Comparison of ENCODE assay signal across 8 mouse cellular contexts in genomic region chr2:157070365-157070764, GRCm38 (mm10). TPM values are rescaled to one million over a fixed set of nuclear protein-coding genes. Genes with fewer than 3 reads are reported as not detected.
DNase-seq lines count a peak whose midpoint lies in the region; ATAC-seq lines count a peak whose summit lies in the region.

No protein-coding gene starts in this region.

- no peaks in the 10 kb centered on the region for H3K9me3 ChIP-seq in hindbrain, embryonic 15.5 days
- no peaks in the 10 kb centered on the region for H3K9me3 ChIP-seq in liver, embryonic 15.5 days (replicated peaks)
- no peaks in the 10 kb centered on the region for H3K9me3 ChIP-seq in stomach, embryonic 14.5 days (ENCODE audit: control insufficient read depth, low read depth, low read length)

- H3K4me1 ChIP-seq in hindbrain, embryonic 15.5 days (replicated peaks) = peaks cover 95% of the 10 kb centered on the region
- H3K4me1 ChIP-seq in liver, embryonic 15.5 days (replicated peaks) = peaks cover 66% of the 10 kb centered on the region
- peaks cover 83% of the 10 kb centered on the region for H3K4me1 ChIP-seq in stomach, embryonic 14.5 days (ENCODE audit: control insufficient read depth, insufficient read depth, low read length)

- no peaks in the 10 kb centered on the region for H3K27me3 ChIP-seq in hindbrain, embryonic 15.5 days
- no peaks in the 10 kb centered on the region; the same call in 1 of the 2 replicates for H3K27me3 ChIP-seq in liver, embryonic 15.5 days
- no peaks in the 10 kb centered on the region for H3K27me3 ChIP-seq in stomach, embryonic 14.5 days (ENCODE audit: control insufficient read depth, insufficient read depth, low read length)

- 0 out of 2 replicates have a peak overlapping the region, but pooled peaks have one; percentile 2 for H3K4me2 ChIP-seq in hindbrain, embryonic 15.5 days
- H3K4me2 ChIP-seq in liver, embryonic 15.5 days = no peak overlapping the region
- H3K4me2 ChIP-seq in stomach, embryonic 14.5 days (replicated peaks; ENCODE audit: low read depth, low read length) = peak overlapping the region; percentile 13; the same call in 1 of the 2 replicates

- ATAC-seq in hindbrain, embryonic 15.5 days (ENCODE audit: low FRiP score, low read depth) = 0 out of 2 replicates have a peak, but pooled peaks have one; percentile 20
- ATAC-seq in liver, embryonic 15.5 days (ENCODE audit: insufficient read depth) = peak; percentile 27; the same call in 1 of the 2 replicates
- no peak; the same call in 1 of the 2 replicates for ATAC-seq in stomach, embryonic 14.5 days (ENCODE audit: insufficient number of reproducible peaks, insufficient read depth, low FRiP score, low read depth)
- no peak for ATAC-seq in megakaryocyte-erythroid progenitor cell, adult 5-6 weeks (replicated peaks; ENCODE audit: low FRiP score, low TSS enrichment, poor library complexity, severe bottlenecking)

- 0 out of 2 replicates have a peak overlapping the region, but pooled peaks have one; percentile 14 for H3K9ac ChIP-seq in hindbrain, embryonic 15.5 days
- no peak overlapping the region for H3K9ac ChIP-seq in liver, embryonic 15.5 days
- H3K9ac ChIP-seq in stomach, embryonic 14.5 days (replicated peaks; ENCODE audit: low read depth, low read length) = no peak overlapping the region

- H3K4me3 ChIP-seq in hindbrain, embryonic 15.5 days = no peak overlapping the region
- H3K4me3 ChIP-seq in liver, embryonic 15.5 days (replicated peaks) = no peak overlapping the region
- no peak overlapping the region for H3K4me3 ChIP-seq in stomach, embryonic 14.5 days (ENCODE audit: low read depth, low read length)

- WGBS in hindbrain, embryonic 15.5 days = 39% methylated on average over 9 of the region's 9 CpGs
- WGBS in liver, embryonic 15.5 days (ENCODE audit: insufficient replicate concordance) = 24% methylated on average over 9 of the region's 9 CpGs
- 32% methylated on average over 9 of the region's 9 CpGs for WGBS in stomach, embryonic 14.5 days

- peak; percentile 47 for DNase-seq in retina, postnatal 1 day
- no peak for DNase-seq in retina, embryonic 14.5 days (ENCODE audit: low spot score)
- peak; percentile 53 to 55 for DNase-seq in cerebellum, postnatal 36 days
- no peak for DNase-seq in right cerebral cortex, postnatal 25 days

- peak overlapping the region; percentile 71 for H3K27ac ChIP-seq in hindbrain, embryonic 15.5 days (replicated peaks)
- peak overlapping the region; percentile 51 for H3K27ac ChIP-seq in liver, embryonic 15.5 days (replicated peaks)
- H3K27ac ChIP-seq in stomach, embryonic 14.5 days (ENCODE audit: low read length) = peak overlapping the region; percentile 62

- H3K36me3 ChIP-seq in hindbrain, embryonic 15.5 days = 0 out of 2 replicates have a peak, but pooled peaks cover 4% of the 10 kb centered on the region
- no peaks in the 10 kb centered on the region for H3K36me3 ChIP-seq in liver, embryonic 15.5 days (replicated peaks)
- H3K36me3 ChIP-seq in stomach, embryonic 14.5 days (ENCODE audit: control insufficient read depth, insufficient read depth, low read length) = peaks cover 7% of the 10 kb centered on the region; the same call in 1 of the 2 replicates

RNA-seq across cellular contexts. Expression of gene Soga1, which starts 8.7 kb away (rescaled TPM):
- polyA plus RNA-seq in hindbrain, embryonic 15.5 days (2015; fragmentation: Nextera tagmentation; extraction: Ambion mirVana) = 5.2 and 6.3 TPM in 2 replicates
- polyA plus RNA-seq in liver, embryonic 15.5 days (2015; fragmentation: Nextera tagmentation; extraction: Ambion mirVana) = 1.4 and 1.7 TPM in 2 replicates
- 7.3 and 8.1 TPM in 2 replicates for polyA plus RNA-seq in stomach, embryonic 14.5 days (2014; fragmentation: Nextera tagmentation; extraction: Ambion mirVana)
- 11.0 and 11.7 TPM in 2 replicates for total RNA-seq in megakaryocyte-erythroid progenitor cell, adult 5-6 weeks (2014; fragmentation: Nextera tagmentation)
- total RNA-seq in megakaryocyte-erythroid progenitor cell, adult 5-6 weeks (2017) = 5.6 and 8.6 TPM in 2 replicates

RNA-seq across cellular contexts. Expression of gene Tldc2, which starts 16.5 kb away (rescaled TPM):
- not detected in 2 replicates for polyA plus RNA-seq in hindbrain, embryonic 15.5 days (2015; fragmentation: Nextera tagmentation; extraction: Ambion mirVana)
- not detected in 2 replicates for polyA plus RNA-seq in liver, embryonic 15.5 days (2015; fragmentation: Nextera tagmentation; extraction: Ambion mirVana)
- not detected in 2 replicates for polyA plus RNA-seq in stomach, embryonic 14.5 days (2014; fragmentation: Nextera tagmentation; extraction: Ambion mirVana)
- not detected in 2 replicates for total RNA-seq in megakaryocyte-erythroid progenitor cell, adult 5-6 weeks (2014; fragmentation: Nextera tagmentation)
- not detected in 2 replicates for total RNA-seq in megakaryocyte-erythroid progenitor cell, adult 5-6 weeks (2017)

Comparison
In these comparisons a context has a peak if more than half of its experiments do, and no peak if none do; other contexts are left out.
1. DNase-seq: peak in retina, postnatal 1 day (single experiment) and cerebellum, postnatal 36 days (2 of 2); none in retina, embryonic 14.5 days (single experiment) and right cerebral cortex, postnatal 25 days (single experiment).
2. ATAC-seq: peak in hindbrain, embryonic 15.5 days (single experiment) and liver, embryonic 15.5 days (single experiment); none in stomach, embryonic 14.5 days (single experiment) and megakaryocyte-erythroid progenitor cell, adult 5-6 weeks (single experiment).
3. Peak in every context shown above with its lines, with median percentiles within 50 percentile points of each other: H3K27ac ChIP-seq.